Mouse (Mus musculus) CH12.LX (cell line): ENCODE data around the gene Ak4.

ENCODE experiments used
- CTCF ChIP-seq, 2 experiments: IDR thresholded peaks in 1 of 2; conservative IDR thresholded peaks in 1 of 2; 2 replicates each; pipeline ENCODE4 v1.5.1; 2011 to 2012; ENCODE audit warnings: low read depth in 2 of 2, low read length in 2 of 2, improper control_type of control experiment in 1 of 2, inconsistent platforms in 1 of 2, mild to moderate bottlenecking in 1 of 2, moderate library complexity in 1 of 2
- ELF1 ChIP-seq: IDR thresholded peaks from 2 replicates; pipeline ENCODE4 v1.6.1; 2014; ENCODE audit warnings: low read depth, mild to moderate bottlenecking, inconsistent platforms, low read length, improper control_type of control experiment
- MXI1 ChIP-seq: IDR thresholded peaks from 2 replicates; pipeline ENCODE4 v1.6.1; 2011; ENCODE audit warnings: mild to moderate bottlenecking, low read depth, low read length, improper control_type of control experiment
- POLR2A ChIP-seq: IDR thresholded peaks from 2 replicates; pipeline ENCODE4 v1.6.1; 2011; ENCODE audit warnings: low read depth, mild to moderate bottlenecking, improper control_type of control experiment, low read length
- SIN3A ChIP-seq: IDR thresholded peaks from 2 replicates; pipeline ENCODE4 v1.6.1; 2012; ENCODE audit warnings: low read length, improper control_type of control experiment, inconsistent platforms
- ZMIZ1 ChIP-seq: IDR thresholded peaks from 2 replicates; pipeline ENCODE4 v1.6.1; 2012; ENCODE audit warnings: low read depth, mild to moderate bottlenecking, inconsistent platforms, low read length, improper control_type of control experiment
- ZNF384 ChIP-seq: IDR thresholded peaks from 2 replicates; pipeline ENCODE4 v1.6.1; 2012; ENCODE audit warnings: low read depth, low read length, improper control_type of control experiment, inconsistent platforms

DNA sequence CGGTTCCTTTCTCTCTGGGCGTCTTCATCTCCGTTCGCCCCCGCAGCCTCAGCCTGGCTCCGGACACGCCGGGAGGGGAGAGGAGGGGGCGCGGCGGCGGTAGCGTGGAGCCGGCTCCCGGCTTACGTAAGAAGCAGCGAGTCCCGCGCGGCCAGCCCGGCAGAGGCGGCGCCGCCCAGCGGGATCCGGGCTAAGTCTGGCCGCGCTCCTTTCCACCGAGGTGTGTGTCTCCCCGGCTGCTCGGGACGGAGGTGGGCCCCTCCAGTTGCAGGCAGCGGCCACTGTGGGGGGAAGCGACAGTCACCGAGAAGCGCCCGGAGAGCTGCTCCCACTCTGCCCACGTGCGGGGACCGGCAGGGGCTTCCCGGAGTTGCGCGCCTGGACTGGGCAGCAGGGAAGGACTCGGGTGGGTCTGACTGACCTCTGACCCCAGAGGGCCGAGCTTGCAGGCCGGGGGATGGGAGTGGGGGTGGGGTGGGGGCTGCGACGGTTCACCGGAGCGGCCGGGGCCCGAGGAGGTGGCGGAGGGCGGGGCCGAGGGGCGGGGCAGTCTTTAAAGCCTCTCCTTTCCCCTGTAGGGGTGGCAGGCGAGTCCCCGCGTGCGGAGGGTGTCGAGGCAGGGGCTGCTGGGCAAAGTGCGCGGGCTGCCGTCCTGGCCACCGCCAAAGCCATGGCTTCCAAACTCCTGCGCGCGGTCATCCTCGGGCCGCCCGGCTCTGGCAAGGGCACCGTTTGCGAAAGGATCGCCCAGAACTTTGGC lies at the start of gene Ak4:
- TF ChIP-seq SIN3A (peak; percentile 54), POLR2A (no peak), CTCF (conservative IDR thresholded peaks at IDR 0.05 in 1 of 2, IDR thresholded peaks at IDR 0.05 in 1 of 2; ENCODE audit: low read depth in 2 of 2, low read length in 2 of 2) (peak in 1 of 2 experiments; percentile 11; a peak in 1 of 4 replicates), ZNF384 (no peak), MXI1 (peak; percentile 82), ELF1 (0 out of 2 replicates have a peak, but pooled peaks have one; percentile 12), ZMIZ1 (no peak)
